Mouse (Mus musculus) c-Kit-negative CD71-positive TER-119-positive erythroid progenitor cells, embryonic 14.5 days (primary cell): ENCODE results near the gene Psmc2.

Experiments used
- DNase-seq: peaks from one replicate; pipeline ENCODE4 v3.0.0-alpha.2; 2013; ENCODE audit warnings: low read depth, low spot score

Psmc2 gene

DNA sequence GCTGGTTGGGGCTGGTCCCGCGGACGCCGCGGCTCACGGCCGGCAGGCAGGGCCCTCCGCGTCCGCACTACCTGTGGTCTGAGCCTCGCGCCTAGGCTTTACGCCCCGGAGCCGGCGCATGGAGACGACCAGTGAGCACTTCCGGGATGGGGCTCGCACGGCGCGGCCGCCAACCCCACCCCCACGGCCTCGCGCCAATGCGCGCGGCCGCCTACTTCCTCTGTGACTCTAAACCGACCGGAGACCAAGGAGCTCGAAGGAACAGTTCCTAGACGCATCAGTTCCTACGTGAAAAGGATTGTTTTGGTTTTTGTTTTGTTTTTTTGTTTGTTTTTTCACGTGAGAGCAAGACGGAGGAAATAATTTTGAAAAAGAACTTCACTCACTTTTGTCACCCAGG is at the start of gene Psmc2, which contains the start of gene Dnajc2:
Gene Psmc2, plus strand, starts transcription at position 231 of the 400 bp plus-strand sequence.
Gene Dnajc2, minus strand, starts transcription at position 199 of the 400 bp plus-strand sequence.
- peak; percentile 86 for DNase-seq

DNA sequence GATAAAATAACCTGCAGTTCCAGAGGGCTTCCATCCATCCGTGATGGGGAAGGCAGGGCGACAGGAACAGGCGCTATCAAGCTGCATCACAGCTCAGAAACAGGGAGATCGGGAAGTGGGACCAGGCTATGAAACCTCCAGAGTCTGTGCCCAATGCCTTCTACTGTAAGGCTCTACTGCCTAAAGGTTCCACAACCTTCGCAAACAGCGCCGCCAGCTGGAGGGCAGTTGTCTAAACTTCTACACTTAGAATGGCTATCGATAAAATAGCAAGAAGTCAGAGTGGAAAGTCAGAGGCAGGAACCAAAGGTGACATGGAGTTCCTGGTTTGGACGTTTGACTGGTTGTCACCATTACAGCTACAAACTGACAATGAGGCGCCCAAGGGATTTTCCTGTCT is 49.5 kb upstream of the Psmc2 start:
- DNase-seq, result peak; percentile 25

DNA sequence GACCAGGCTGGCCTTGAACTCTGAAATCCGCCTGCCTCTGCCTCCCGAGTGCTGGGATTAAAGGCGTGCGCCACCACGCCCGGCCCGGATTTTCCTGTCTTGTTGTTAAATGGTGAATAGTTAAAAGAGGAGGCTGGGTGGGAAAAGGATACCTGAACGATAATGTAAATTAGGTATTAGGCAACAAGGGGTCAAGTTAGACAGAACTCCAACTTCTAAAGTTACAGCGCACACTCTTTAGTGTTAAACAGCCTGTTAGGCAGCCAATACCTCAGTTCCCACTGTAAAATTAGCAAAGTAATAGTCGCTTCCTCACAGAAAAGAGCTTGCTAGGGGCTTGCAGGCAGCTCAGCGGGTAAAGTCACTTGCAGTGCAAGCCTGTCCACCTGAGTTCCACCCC is 49.0 kb upstream of the Psmc2 start:
- no peak for DNase-seq

DNA sequence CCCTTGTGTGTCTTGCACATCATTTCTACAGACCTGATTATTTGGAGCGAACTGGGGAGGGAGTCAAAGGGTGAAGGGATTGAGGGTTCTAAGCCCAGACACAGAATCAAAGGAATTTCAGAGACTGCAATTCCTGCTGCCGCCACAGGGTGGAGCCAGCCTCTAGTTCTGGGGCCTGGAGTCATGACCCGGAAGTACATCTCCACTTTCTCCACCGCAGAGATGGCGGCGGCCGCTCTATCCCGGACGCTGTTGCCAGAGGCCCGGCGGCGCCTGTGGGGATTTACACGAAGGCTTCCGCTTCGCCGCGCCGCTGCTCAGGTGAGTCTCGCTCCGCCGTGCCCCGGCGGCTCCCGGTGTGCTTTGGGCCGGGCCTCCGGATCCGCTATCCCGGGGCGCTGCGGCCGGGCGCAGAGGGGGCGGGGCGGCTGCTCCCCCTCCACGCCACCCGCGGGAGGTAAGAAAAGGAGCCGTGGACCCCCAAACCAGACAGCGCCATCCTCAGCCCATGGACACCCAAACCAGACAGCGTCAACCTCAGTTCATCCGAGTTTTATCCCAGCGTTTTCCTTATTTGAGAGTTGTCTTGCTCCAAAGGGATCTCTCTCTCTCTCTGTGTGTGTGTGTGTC is 48.0 kb upstream of the Psmc2 start, which contains the start of gene Pmpcb:
Gene Pmpcb, plus strand, starts transcription at position 186 of the 630 bp plus-strand sequence.
- DNase-seq, result peak; percentile 79

DNA sequence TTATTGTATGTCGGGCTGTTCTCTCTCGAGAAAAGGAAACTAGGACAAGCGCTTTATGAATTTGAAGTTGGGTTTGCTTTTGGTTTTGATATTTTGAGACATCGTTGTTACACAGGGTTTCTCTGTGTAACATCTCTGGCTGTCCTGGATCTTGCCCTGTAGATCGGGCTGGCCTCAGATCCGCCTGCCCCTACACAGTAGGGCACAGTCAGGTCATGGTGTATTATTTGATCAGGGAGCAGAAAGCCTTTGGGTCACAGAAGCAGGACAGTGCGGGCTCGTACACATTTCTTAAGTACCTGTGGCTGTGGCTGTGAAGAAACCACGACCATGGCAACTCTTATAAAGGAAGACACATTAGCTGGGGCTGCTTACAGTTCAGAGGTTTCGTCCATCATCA is 47.5 kb upstream of the Psmc2 start:
- peak; percentile 12 for DNase-seq

DNA sequence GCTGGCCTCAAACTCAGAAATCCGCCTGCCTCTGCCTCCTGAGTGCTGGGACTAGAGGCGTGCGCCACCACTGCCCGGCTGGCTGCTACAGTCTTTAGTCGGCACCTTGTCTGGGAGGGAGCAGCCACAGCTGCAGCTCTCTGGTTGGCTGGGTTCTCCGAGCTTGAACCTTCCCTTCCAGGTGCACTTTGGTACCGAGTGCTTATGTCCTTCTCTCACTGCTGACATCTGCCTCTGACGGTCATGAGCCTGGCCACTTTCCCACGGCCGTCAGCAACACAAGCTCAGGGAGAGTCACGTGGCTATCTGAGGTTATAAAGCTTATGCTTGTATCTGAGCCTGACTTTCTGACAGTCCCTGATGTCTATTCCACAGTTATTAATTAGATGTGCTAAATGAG is 46.0 kb upstream of the Psmc2 start:
- DNase-seq, result no peak

DNA sequence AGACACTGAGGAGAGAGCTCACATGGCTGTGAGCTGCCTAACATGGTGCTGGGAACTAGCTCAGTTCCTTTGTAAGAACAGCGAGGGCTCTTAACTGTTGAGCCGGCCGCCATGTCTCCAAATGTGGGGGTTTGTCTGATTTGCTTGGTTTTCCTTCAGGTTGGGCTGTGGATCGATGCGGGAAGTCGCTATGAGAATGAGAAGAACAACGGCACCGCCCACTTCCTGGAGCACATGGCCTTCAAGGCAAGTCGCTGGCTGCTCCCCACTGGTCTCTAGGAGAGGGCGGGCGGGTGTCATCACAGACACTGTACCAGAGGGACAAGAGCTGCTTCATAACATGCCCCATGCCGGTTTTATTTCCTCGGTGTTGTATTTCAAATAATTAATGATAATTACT is 45.2 kb upstream of the Psmc2 start:
- no peak for DNase-seq

DNA sequence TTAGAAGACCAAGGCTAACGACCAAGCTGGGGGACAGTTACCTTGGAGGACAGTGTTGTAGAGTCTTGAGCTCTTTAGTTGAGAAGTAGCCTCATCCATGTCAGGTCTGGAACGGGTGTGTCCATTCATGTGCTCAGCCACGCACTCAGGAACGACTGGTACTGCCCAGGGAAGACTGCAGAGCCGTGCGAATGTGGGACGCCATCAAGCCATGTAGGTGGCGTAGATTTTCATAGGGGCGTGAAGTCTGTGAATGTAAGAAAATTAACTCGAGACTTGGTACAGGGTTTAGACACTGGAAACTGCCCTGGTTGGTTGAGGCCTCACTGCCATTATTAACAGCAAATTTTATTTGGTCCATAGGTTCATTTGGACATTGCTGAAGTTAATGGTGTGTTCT is 41.5 kb upstream of the Psmc2 start:
- no peak for DNase-seq

DNA sequence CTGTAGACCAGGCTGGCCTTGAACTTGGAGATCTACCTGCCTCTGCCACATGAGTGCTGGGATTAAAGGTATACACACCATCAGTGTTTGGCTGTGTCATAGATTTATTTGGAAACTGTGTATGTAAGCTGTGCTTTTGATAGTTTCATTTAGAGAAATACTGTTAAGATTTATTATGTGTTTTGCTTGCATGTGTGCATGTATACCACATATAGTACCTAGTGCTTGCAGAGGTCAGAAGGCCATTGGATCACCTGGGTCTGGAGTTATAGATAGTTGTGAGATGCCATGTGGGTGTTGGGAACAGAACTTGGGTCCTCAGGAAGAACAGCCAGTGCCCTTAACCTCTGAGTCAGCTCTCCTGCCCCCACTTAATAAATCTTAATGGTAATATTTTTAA is 40.4 kb upstream of the Psmc2 start:
- DNase-seq, result no peak

DNA sequence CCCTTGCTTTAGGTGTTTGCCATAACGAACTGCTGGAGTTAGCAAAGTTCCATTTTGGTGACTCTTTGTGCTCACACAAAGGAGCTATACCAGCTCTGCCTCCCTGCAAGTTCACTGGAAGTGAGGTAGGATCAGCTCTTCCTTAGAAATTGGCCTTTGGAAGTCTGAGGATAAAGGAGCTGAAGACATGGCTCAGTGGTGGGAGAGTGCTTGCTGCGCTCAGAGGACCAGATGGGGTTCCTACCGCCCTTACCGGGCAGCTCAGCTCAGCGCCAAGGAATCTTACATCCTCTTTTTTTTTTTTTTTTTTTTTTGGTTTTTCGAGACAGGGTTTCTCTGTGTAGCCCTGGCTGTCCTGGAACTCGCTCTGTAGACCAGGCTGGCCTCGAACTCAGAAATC is 39.1 kb upstream of the Psmc2 start:
- DNase-seq, result no peak

DNA sequence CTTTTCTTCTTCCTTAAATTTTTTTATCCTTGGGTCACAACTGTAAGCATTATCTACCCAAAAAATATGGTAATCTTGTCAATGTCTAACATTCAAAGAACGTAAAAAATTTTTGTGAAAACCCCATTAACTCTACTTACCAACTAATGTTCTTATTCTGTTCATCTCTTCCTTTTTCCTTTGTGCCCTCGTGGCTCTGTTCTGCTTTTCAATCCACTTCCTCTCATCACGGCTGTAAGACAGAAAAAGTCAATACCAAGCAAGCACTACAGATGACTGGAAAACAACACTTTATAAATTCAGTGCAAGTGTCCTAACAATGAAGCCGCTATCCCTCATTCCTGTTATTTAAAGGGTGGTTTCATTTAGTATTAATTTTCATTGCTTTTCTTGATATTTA is 16.6 kb upstream of the Psmc2 start:
- no peak for DNase-seq

DNA sequence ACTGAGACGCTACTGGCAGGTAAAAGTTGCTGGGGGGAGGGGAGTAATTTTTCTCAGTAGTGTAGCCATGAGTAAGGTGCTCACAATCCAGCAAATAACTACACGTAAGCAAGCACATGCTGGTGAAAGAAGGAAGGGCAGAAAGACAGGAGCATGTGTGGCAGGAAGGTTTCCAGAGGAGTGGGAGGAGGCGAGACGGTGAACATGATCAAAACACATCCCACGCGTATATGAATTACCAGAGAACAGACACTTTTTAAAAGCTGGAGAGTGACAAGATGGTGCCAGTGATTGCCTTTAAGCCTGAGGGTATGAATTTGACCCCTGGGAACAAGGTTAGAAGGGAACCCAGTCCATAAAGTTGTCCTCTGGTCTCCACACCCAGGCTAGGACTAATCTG is 15.2 kb upstream of the Psmc2 start:
- no peak for DNase-seq

DNA sequence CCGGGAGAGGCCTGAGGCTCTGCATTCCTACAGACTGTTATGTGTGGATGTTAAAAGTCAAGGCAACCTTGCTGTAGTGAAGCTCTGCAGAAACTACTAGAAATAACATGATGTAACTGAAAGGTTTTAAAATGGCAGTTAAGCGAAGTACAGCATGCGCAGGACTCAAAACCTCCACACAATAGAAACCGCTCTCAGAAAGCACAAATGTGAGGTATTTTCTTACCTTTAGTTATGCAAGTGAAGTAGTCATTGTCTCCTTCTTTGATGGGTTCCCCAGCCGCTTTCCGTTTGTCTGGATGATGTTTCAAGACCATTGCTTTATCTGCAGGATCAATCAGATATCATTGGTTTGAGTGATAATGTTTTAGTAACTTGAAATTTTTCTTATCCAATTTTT is 8.6 kb upstream of the Psmc2 start:
- no peak for DNase-seq

DNA sequence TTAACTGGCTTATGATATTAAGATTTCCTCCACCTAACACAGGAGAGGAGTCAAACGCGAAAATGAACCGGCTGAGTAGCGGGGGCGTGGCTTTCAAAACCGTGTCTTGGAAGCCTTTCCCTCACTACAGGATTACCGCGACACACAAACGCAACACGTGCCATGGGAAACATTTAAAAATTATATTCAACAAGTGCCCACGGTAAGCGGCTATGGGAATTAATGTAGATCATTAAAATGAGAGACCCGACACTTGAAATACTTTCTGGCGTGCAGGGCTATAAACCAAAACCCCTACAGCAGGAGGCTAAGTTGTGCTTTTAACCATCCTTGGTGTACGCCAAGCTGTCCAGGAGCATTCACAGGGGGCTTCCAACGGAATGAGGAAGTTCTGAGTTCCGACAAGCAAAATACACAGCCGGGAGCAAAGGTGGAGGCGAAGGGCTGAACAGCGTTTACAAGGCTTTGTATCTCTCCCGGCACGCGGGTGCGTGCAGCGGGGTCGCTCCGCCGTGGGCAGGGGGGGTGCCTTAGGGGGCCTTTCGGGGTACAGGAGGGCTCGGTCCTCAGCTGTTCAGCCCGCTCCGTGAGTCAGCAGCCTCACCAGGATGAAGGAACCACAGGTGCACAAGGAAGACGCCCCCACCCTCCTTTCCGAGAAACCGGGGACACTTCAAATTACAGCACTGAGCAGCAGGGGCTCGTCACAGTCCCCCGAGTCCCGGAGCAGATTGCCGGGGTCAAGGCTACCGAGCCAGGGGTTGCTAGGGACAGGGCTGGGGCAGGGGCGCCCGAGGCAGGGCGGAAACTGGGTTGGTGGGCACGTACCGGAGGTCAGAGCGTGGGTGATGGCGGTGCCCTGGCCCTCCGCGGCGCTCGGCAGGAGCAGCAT is 676 bp upstream of the Psmc2 start:
- peak; percentile 33 for DNase-seq

DNA sequence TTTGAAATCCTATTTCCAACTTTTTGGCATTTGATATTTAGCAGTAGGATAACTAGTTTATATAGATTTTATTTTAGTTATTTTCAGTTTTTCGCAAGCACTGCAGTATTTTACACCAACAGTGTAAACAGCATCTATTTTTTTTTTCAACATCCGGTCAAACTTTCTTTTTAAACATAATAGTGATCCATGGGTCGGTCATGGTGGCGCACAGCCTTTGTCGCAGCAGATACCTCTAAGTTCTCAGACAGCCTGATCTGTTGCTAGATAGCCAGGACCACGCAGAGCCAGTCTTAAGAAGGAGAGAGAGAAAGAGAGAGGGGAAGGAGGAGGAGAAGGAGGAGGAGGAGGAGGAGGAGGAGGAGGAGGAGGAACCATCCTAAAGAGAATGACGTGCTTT is 693 bp downstream of the Psmc2 start:
- DNase-seq, result peak; percentile 12

DNA sequence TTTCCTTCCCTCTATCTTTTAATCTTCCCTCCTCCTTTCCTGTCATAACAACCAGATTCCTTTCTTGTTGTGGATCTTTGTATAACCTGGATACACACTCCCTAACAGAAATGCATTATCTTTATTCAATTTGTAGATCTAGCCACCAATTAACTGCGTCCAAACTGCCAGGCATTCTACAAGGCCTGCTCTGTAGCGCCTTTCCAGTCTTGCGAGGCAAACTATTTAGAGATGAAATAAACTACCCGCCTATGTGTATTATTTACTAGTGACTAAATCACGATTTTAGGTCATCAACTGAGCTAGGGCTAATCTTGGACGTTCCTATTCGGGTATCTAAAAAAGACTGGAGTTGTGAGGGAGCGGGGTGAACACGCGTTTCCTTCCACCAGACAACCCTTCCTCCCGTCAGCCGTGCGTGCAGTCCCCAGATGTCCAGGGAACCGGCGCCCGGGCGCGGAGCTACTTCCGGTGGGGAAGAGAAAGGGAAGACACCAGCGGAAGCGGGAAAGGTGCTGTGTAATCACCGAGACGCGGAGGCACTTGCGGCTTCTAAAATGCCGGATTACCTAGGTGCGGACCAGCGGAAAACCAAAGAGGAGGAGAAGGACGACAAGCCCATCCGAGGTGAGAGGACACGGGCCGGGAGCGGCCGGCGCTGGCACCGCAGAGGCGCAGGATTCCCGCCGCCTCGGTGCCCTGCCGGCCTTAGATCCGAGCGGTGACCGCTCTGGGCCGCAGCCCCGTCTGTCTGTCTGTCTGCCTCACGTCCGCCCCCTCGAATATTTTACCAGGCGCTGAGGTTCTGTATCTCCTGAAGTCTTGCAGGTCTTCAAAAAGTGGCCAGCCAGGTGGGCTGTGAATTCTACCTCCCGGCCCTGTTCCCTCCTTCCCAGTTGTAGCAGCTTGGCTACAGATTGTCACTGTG is 1.4 kb downstream of the Psmc2 start:
- peak; percentile 88 for DNase-seq

DNA sequence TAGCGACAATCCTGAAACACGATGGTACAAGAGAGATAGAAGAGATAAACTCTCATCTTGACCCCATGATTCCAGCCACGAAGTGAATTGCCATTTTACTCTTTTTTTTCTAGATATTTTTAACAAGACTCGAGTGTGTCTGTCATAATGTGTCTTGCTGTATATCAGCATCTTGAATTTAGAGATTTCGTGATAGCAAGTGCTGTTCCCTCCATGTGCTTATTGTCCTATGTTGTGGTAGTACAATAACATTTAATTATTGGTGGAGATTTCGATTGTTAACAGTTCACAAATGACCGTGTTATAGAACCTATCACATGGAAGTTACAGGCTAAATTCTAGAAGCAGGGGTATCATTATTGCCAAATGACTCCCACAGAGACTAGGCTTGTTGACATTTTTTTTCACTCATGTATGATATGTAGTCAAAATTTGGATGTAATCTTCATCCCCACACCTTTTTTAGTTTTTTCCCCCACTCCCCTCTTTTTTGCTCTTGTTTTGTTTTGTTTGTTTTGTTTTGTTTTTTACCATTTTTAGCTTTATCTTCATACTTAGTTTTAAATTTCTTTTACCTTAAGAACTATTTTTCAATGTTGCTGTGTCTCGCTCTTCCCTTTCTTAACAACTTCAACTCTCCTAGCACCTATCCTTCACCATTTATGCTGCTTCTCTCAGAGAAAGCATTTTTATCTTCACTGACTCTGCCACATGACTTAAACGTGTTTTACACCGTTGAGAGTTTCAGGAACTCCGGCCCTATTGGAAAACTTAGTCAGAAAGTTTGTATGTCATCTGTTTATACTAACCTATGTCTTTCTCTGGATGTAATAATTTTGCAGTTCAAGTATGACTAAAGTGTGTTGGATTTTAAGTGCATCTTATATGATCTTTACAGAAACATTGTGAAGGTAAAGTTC is 2.4 kb downstream of the Psmc2 start:
- DNase-seq, result no peak

DNA sequence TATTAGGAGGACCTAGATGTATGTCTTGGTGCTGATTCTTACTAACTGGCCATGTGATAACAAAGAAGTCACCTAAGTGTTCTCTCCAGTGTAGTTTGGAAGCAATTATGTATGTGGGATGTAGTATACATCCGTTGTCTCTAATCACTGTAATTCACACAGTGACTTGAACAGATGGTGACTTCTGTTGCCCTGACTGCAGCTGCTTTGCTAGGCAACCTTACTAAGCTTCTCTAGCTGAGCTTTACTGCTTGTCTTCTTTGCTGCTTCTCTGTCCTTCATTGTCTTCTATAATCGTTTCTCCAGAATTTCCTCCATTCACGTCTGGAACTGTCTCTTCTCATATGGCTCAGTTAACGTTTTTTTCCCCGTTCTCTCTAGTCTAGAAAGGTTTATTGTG is 4.0 kb downstream of the Psmc2 start:
- no peak for DNase-seq

DNA sequence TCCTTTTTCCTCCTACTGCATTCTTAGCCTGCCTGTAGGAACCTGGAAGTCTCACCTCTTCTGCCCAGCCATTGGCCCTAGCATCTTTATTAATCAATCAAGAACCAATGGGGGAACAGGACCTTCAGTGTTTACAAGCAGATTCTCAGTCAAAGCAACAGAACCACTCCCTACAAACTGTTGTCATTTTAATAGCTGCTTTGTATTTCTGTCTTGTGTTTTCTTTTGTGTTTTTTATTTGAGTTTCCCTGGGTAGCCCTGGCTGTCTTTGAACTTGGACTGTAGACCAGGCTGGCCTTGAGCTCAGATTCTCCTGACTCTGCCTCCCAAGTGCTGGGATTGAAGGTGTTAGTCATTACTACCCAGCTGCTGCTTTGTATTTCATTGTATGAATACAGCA is 7.1 kb downstream of the Psmc2 start:
- DNase-seq, result no peak

DNA sequence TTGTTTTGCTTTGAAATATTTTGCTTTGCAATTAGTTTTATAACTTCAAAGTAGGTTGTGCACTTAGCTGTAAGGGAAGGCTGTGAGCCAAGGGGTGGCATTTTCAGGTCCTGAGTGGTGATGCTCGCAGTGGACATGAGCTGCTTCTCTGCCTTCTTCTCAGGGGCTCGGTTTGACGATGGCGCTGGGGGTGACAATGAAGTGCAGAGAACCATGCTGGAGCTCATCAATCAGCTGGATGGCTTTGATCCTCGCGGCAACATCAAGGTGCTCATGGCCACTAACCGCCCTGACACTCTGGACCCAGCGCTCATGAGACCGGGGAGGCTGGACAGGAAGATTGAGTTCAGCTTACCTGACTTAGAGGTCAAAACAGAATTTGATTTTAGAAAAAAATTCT is 17.8 kb downstream of the Psmc2 start:
- DNase-seq, result no peak

DNA sequence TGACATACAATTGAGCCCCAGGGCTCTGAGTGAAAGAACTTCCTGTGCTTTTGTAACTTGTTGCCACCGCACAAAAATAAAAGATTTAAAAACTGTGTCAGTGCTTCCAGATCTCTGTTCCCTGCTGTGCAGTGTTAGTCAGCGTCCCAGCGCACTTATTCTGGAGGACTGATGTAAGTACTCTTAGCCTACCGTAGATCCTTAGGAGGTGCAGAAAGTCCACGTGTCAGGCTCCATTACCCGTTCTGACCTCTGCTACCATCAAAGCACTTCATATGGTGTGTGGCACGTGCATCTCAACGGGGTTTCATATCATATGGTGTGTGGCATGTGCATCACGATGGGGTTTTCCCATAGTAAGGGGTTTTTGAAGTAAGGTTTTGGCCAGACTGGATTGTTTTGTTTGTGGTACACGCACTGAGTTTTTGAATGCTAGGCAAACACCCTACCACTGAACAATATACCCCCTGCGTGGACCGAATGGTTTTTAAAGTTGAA is 18.7 kb downstream of the Psmc2 start:
- DNase-seq, result no peak
